Mouse (Mus musculus) spleen, adult 2 months (tissue): ENCODE data around the gene Ubap1. TPM values are rescaled to one million over a fixed set of nuclear protein-coding genes. Genes with fewer than 3 reads are reported as not detected.

Experiments
- DNase-seq, 2 experiments: peaks; one replicate each; pipeline versions ENCODE4 v3.0.0 to v3.0.0-alpha.2; 2012 to 2021; ENCODE audit warnings: low spot score in 2 of 2, low read depth in 1 of 2
- H3K27ac ChIP-seq: fragments of 200-500 bp; 2 replicates; pipeline ENCODE4 v1.5.1; 2012; ENCODE audit warnings: low read length, inconsistent platforms; ENCODE audit not compliant: insufficient read depth
- H3K27me3 ChIP-seq: fragments of 200-500 bp; 2 replicates; pipeline ENCODE4 v1.6.1; 2012; ENCODE audit warnings: mild to moderate bottlenecking, moderate library complexity, low read length, inconsistent platforms; ENCODE audit not compliant: control insufficient read depth, insufficient read depth
- H3K36me3 ChIP-seq: fragments of 200-500 bp; 2 replicates; pipeline ENCODE4 v1.6.1; 2012; ENCODE audit warnings: mild to moderate bottlenecking, low read length, inconsistent platforms; ENCODE audit not compliant: control insufficient read depth, insufficient read depth
- H3K4me1 ChIP-seq: fragments of 200-500 bp; 2 replicates; pipeline ENCODE4 v1.6.1; 2011; ENCODE audit warnings: inconsistent platforms; ENCODE audit not compliant: control insufficient read depth, insufficient read depth, insufficient read length
- H3K4me3 ChIP-seq: fragments of 200-500 bp; 2 replicates; pipeline ENCODE4 v1.5.1; 2011; ENCODE audit warnings: mild to moderate bottlenecking, inconsistent platforms; ENCODE audit not compliant: insufficient read depth, insufficient read length; ENCODE audit errors: extremely low read depth
- CTCF ChIP-seq: fragments of 200-500 bp; IDR thresholded peaks from 2 replicates; pipeline ENCODE4 v1.5.1; 2011; ENCODE audit warnings: mild to moderate bottlenecking, inconsistent platforms; ENCODE audit not compliant: insufficient read depth, insufficient read length, insufficient replicate concordance; ENCODE audit errors: extremely low read depth
- POLR2A ChIP-seq: fragments of 200-500 bp; IDR thresholded peaks from 2 replicates; pipeline ENCODE4 v1.6.1; 2011; ENCODE audit warnings: low read depth, low read length, inconsistent platforms
- WGBS: fragments of 180-500 bp; shearing (Covaris S2); methylation state at CpG from one replicate; pipeline ENCODE4 v1.1.7; 2018; 5-methylcytosine and 5-hydroxymethylcytosine counted together
- polyA plus RNA-seq: library from polyadenylated mRNA; depleted of rRNA; stranded (reverse); fragments of >200 nt; gene quantifications from 2 replicates; pipeline ENCODE4 v1.2.3, GENCODE M21; 2012; rRNA removed

Ubap1 gene
- 13.3 and 18.5 TPM in 2 replicates for polyA plus RNA-seq

DNA sequence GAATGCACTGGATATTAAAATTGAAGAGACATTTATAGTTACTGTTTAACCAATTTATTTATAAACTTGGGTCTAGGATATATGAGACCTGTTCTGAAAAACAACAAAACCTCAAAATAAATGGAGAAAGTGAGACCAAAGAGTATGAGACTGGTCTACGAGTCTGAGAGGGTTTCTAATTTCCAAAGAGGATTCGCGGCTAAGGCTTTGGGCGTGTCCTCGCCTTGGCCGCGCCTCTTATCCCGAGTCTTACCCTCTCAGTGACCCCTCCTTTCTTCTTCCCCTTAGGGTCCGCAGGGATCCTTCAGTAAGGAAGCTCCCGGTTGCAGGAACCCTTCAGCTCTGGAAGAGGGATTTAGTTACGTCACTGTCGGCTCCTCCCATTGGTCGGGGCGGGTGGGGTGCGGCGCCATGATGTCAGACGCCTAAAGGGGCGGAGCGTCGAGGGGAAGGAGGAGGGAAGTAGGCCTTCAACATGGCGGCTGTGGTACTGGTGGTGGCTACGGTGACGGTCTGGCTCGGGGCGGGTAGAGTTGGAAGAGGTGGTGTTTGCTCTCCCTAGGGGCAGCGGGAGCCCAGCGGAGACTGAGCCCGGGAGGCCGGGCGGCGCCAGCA lies at the start of gene Ubap1:
TSS of gene Ubap1 (plus strand) at position 413 of the 615 bp plus-strand sequence.
- H3K27ac ChIP-seq = peak within 1 kb of the TSS; percentile 80
- no peak for TF ChIP-seq CTCF
- TF ChIP-seq POLR2A = peak; percentile 86
- H3K27me3 ChIP-seq = no peaks in the 10 kb centered on the region
- DNase-seq = peak; percentile 81 to 83
- peak within 1 kb of the TSS; percentile 97 for H3K4me3 ChIP-seq
- no peaks in the 10 kb centered on the region for H3K36me3 ChIP-seq
- WGBS = under 1% methylated on average over 31 of the region's 31 CpGs
- H3K4me1 ChIP-seq = peaks cover 2% of the 10 kb centered on the region

DNA sequence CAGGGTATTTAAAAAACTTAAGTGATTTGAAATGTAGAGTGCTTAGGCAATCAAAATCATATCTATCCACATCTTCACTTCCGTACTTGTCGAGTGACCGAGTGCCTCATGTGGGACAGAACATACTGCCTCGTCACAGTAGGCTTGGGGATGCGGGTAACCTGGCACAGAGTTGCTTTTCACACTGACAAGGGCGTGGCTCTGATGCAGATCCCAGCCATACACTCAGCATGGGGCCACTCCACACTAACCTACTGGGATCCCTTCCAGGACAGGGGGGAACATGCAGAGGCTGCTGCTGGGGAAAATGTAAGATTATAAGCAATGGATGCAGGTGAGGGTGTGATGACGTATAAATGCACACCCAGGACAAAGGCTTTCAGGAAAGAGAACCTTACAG lies 45.1 kb upstream of the Ubap1 start:
- DNase-seq = no peak

DNA sequence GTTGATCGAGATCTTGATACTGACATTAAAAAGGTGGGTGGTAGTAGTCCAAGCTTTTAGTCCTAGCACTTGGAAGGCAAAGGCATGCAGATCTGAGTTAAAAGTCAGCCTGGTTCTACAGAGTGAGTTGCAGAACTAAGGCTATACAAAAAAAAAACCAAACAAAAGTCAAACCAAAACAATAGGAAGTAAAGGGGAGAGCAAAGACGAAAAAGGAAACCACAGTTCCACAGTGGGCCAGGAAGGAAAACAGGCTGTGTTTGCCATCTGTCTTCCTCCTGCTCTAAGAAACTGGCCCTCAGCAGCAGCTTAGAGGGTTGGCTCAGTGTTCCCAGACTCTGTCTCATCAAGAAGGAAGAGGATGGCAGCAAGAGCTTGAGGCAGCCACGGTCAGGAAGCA lies 44.5 kb upstream of the Ubap1 start:
- 3% methylated on average over 3 of the region's 3 CpGs for WGBS
- Histone ChIP-seq H3K4me3 (no peak overlapping the region), H3K36me3 (peaks cover 25% of the 10 kb centered on the region), H3K4me1 (peaks cover 31% of the 10 kb centered on the region), H3K27ac (peak overlapping the region; percentile 73), H3K27me3 (no peaks in the 10 kb centered on the region)
- TF ChIP-seq CTCF (no peak), POLR2A (no peak)
- peak in 1 of 2 experiments; percentile 28 for DNase-seq

More for the DNA sequence above, 45.1 kb upstream of the Ubap1 start:
- H3K4me1 ChIP-seq = peaks cover 32% of the 10 kb centered on the region
- peaks cover 31% of the 10 kb centered on the region for H3K36me3 ChIP-seq
- no peak overlapping the region for H3K4me3 ChIP-seq
- peak overlapping the region; percentile 68 for H3K27ac ChIP-seq
- TF ChIP-seq POLR2A (no peak), CTCF (no peak)
- 79% methylated on average over 7 of the region's 7 CpGs for WGBS
- no peaks in the 10 kb centered on the region for H3K27me3 ChIP-seq

DNA sequence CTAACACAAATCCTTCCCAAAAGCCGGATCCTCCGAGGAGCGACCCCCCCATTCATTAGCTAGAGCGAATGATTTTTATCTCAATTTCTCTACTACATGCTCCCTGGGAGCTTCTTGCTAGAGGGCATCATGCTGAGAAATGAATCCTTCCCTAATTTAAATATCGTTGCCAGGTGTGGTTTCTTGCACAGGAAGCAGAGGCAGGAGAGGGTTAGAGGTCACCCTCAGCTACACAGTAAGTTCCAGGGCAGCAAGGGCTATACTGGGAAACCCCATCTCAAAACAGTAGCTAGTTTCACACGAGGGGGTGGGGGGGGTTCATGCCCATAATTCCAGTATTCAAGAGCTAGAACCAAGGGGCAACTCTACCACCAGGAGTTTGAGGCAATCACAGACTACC lies 41.4 kb upstream of the Ubap1 start:
- H3K27me3 ChIP-seq = no peaks in the 10 kb centered on the region
- WGBS = 56% methylated on average over 6 of the region's 6 CpGs
- TF ChIP-seq CTCF = no peak
- no peak for TF ChIP-seq POLR2A
- H3K4me1 ChIP-seq = peaks cover 40% of the 10 kb centered on the region
- peak in 1 of 2 experiments; percentile 20 for DNase-seq
- H3K27ac ChIP-seq = 0 out of 2 replicates have a peak overlapping the region, but pooled peaks have one; percentile 16
- H3K4me3 ChIP-seq = no peak overlapping the region
- peaks cover 7% of the 10 kb centered on the region for H3K36me3 ChIP-seq

DNA sequence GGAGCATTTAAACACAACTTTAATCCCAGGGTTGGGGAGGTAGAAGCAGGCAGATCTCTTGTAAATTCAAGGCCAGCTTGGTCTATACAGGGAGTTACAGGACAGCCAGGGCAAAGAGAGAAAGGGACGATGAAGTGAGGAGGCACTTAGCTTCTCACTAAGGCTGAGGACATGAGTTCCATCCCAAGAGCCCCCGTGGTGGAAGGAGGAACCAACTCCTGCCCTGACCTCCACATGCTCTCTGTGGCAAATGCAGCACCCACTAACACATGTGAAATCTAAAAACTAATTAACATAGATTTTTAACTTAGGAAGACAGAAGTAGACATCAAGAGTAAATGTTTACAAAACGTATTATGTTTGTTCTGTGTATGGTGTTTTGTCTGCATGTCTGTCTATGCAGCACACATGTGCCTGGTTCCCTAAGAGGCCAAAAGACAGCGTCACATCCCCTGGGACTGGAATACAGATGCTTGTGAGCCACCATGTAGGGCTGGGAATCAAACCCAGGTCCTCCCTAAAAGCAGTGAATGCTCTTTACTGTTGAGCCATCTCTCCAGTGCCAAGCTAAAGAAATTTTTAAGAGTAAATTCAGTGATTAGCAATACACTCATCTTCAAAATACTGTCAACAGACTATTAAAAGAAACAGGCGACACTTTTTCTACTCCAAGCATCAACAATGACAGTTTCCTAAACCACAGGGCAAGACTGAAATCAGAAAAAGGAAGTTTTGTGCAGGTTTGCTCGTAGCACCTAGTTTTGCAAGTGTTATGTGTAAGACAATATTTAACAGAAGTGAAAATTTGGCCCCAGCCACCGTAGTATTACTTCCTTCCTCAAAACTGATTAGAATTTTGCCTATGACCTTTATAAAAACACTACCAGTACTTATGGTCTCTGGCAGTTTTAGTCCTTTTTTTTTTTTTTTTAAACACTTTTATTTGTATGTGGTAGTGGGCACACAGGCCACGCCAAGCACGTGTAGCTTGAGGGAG lies 37.9 kb upstream of the Ubap1 start:
- TF ChIP-seq CTCF (no peak), POLR2A (no peak)
- peaks cover 5% of the 10 kb centered on the region for H3K36me3 ChIP-seq
- H3K4me1 ChIP-seq = peaks cover 34% of the 10 kb centered on the region
- 21% methylated on average over 9 of the region's 9 CpGs for WGBS
- peak overlapping the region; percentile 20; the same call in 1 of the 2 replicates for H3K4me3 ChIP-seq
- H3K27me3 ChIP-seq = no peaks in the 10 kb centered on the region
- peak overlapping the region; percentile 94 for H3K27ac ChIP-seq
- DNase-seq = peak; percentile 50 to 78

DNA sequence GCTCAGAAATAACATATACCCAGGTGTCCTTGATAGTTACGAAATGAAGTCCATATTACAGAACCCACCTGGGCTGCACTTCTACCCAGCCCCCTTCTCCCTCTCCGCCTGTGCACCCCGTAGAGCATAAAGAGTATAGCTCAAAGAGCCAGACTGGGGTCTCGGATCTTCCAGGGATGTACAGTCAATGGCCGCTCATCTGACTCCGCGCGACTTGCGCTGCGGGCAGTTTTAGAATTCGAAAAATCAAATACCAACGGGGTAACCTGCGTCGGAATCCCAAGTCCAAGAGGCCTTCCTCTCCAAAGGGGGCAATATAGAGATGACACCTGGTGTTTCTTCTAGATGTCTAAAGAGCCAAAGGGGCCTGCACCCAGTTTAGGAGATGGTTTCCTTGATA lies 35.1 kb upstream of the Ubap1 start:
- Histone ChIP-seq H3K27ac (peak overlapping the region; percentile 93), H3K36me3 (peaks cover 5% of the 10 kb centered on the region), H3K4me3 (peak overlapping the region; percentile 93), H3K4me1 (peaks cover 19% of the 10 kb centered on the region; the same call in 1 of the 2 replicates), H3K27me3 (no peaks in the 10 kb centered on the region)
- no peak for DNase-seq
- no peak for TF ChIP-seq POLR2A
- TF ChIP-seq CTCF = no peak
- WGBS = 17% methylated on average over 14 of the region's 14 CpGs
